Mouse (Mus musculus) lung, postnatal 0 days (tissue): ENCODE data around the gene Hpgds. TPM values are rescaled to one million over a fixed set of nuclear protein-coding genes. Genes with fewer than 3 reads are reported as not detected.

ENCODE experiments used
- ATAC-seq: fragments of 200-750 bp; cut with Nextera tagmentation; 2 replicates; pipeline ENCODE4 v1.8.0; 2017; ENCODE audit warnings: moderate library complexity
- DNase-seq: peaks from one replicate; pipeline ENCODE4 v3.0.0-alpha.2; 2016; ENCODE audit warnings: low spot score
- H3K27ac ChIP-seq: fragments of 300-500 bp; sonication (generic); 2 replicates; pipeline ENCODE4 v1.5.1; 2014; ENCODE audit warnings: antibody characterized with exemption, mild to moderate bottlenecking, low read length, mixed read lengths
- H3K27me3 ChIP-seq: fragments of 300-500 bp; sonication (generic); replicated peaks from 2 replicates; pipeline ENCODE4 v1.6.1; 2014; ENCODE audit warnings: low read length, mixed read lengths; ENCODE audit not compliant: insufficient read depth
- H3K36me3 ChIP-seq: fragments of 300-500 bp; sonication (generic); 2 replicates; pipeline ENCODE4 v1.6.1; 2014; ENCODE audit warnings: low read length, mixed read lengths; ENCODE audit not compliant: insufficient read depth
- H3K4me1 ChIP-seq: fragments of 300-500 bp; sonication (generic); 2 replicates; pipeline ENCODE4 v1.6.1; 2014; ENCODE audit warnings: antibody characterized with exemption, low read depth, low read length, mixed read lengths; ENCODE audit not compliant: insufficient read depth
- H3K4me2 ChIP-seq: fragments of 300-500 bp; sonication (generic); replicated peaks from 2 replicates; pipeline ENCODE4 v1.6.1; 2014; ENCODE audit warnings: low read depth, mild to moderate bottlenecking, low read length, moderate library complexity, mixed read lengths
- H3K4me3 ChIP-seq: fragments of 300-500 bp; sonication (generic); 2 replicates; pipeline ENCODE4 v1.5.1; 2014; ENCODE audit warnings: low read depth, low read length
- H3K9ac ChIP-seq: fragments of 300-500 bp; sonication (generic); replicated peaks from 2 replicates; pipeline ENCODE4 v1.6.1; 2014; ENCODE audit warnings: low read depth, mild to moderate bottlenecking
- H3K9me3 ChIP-seq: fragments of 300-500 bp; sonication (generic); 2 replicates; pipeline ENCODE4 v1.6.1; 2016; ENCODE audit warnings: low read length, mixed read lengths
- CTCF ChIP-seq: IDR thresholded peaks from 2 replicates; pipeline ENCODE4 v1.5.1; 2016; ENCODE audit warnings: antibody characterized with exemption, mild to moderate bottlenecking
- EP300 ChIP-seq: IDR thresholded peaks from 2 replicates; pipeline ENCODE4 v1.6.1; 2016; ENCODE audit warnings: antibody characterized with exemption, mild to moderate bottlenecking, control low read depth
- WGBS: fragments of 180-500 bp; shearing (Covaris S2); extraction: QIAGEN DNeasy Blood & Tissue Kit; methylation state at CpG from one replicate; pipeline ENCODE4 v1.1.7; 2014; 5-methylcytosine and 5-hydroxymethylcytosine counted together
- polyA plus RNA-seq: library from polyadenylated mRNA; unstranded; fragments of >200 nt; fragmentation: Nextera tagmentation; extraction: Ambion mirVana; gene quantifications from 2 replicates; pipeline ENCODE4 v1.2.1, GENCODE M21; 2015

The Hpgds gene
- polyA plus RNA-seq, 1 experiment from 2014 or later, result 3.5 TPM

- no peak overlapping the region for H3K9ac ChIP-seq
- no peaks in the 10 kb centered on the region for H3K4me1 ChIP-seq
- ATAC-seq (no peak), DNase-seq (no peak)
- 31% methylated on average over 2 of the region's 2 CpGs for WGBS
- TF ChIP-seq CTCF (no peak), EP300 (no peak)
- no peak overlapping the region for H3K4me2 ChIP-seq
- no peak overlapping the region for H3K4me3 ChIP-seq
- H3K36me3 ChIP-seq, result no peaks in the 10 kb centered on the region
- no peaks in the 10 kb centered on the region for H3K27me3 ChIP-seq
- H3K27ac ChIP-seq, result no peak overlapping the region
- no peaks in the 10 kb centered on the region for H3K9me3 ChIP-seq
Measured at GRCm38 (mm10) chr6:65137802-65138201, 6.9 kb downstream of the Hpgds start.

GRCm38 (mm10) chr6:65132376-65132775 lies 12.3 kb downstream of the Hpgds start:
- TF ChIP-seq EP300, result no peak
- no peak for TF ChIP-seq CTCF
- DNase-seq, result no peak
- no peak for ATAC-seq
- no peak overlapping the region for H3K27ac ChIP-seq
- no peak overlapping the region for H3K4me3 ChIP-seq
- H3K36me3 ChIP-seq, result no peaks in the 10 kb centered on the region
- no peaks in the 10 kb centered on the region for H3K4me1 ChIP-seq
- H3K9ac ChIP-seq, result no peak overlapping the region
- H3K9me3 ChIP-seq, result no peaks in the 10 kb centered on the region
- H3K27me3 ChIP-seq, result no peaks in the 10 kb centered on the region
- H3K4me2 ChIP-seq, result no peak overlapping the region
- 62% methylated on average over 6 of the region's 6 CpGs for WGBS

- WGBS, result 24% methylated on average over 2 of the region's 2 CpGs
- H3K4me2 ChIP-seq, result no peak overlapping the region
- no peak for ATAC-seq
Measured at GRCm38 (mm10) chr6:65126074-65126726, 18.5 kb downstream of the Hpgds start.

GRCm38 (mm10) chr6:65117540-65117939 lies 27.2 kb downstream of the Hpgds start:
- ATAC-seq (no peak), DNase-seq (no peak)
- no peak for TF ChIP-seq EP300
- no peak for TF ChIP-seq CTCF
- Histone ChIP-seq H3K9ac (no peak overlapping the region), H3K9me3 (no peaks in the 10 kb centered on the region), H3K4me3 (no peak overlapping the region), H3K27ac (no peak overlapping the region), H3K36me3 (peaks cover 14% of the 10 kb centered on the region; the same call in 1 of the 2 replicates), H3K4me1 (no peaks in the 10 kb centered on the region), H3K27me3 (no peaks in the 10 kb centered on the region), H3K4me2 (no peak overlapping the region)
- 80% methylated on average over 1 of the region's 1 CpGs for WGBS

More at GRCm38 (mm10) chr6:65126074-65126726, 18.5 kb downstream of the Hpgds start:
- Histone ChIP-seq H3K4me1 (no peaks in the 10 kb centered on the region), H3K9ac (no peak overlapping the region), H3K9me3 (no peaks in the 10 kb centered on the region), H3K27ac (no peak overlapping the region), H3K4me3 (no peak overlapping the region), H3K36me3 (no peaks in the 10 kb centered on the region), H3K27me3 (no peaks in the 10 kb centered on the region)
- TF ChIP-seq EP300, result no peak
- peak; percentile 92 for TF ChIP-seq CTCF
- peak; percentile 75 for DNase-seq

GRCm38 (mm10) chr6:65114902-65115301 lies 29.8 kb downstream of the Hpgds start:
- ATAC-seq (no peak), DNase-seq (peak; percentile 9)
- 90% methylated on average over 2 of the region's 2 CpGs for WGBS
- no peaks in the 10 kb centered on the region for H3K27me3 ChIP-seq
- TF ChIP-seq CTCF (no peak), EP300 (no peak)
- peaks cover 14% of the 10 kb centered on the region; the same call in 1 of the 2 replicates for H3K36me3 ChIP-seq
- no peak overlapping the region for H3K4me3 ChIP-seq
- no peaks in the 10 kb centered on the region for H3K9me3 ChIP-seq
- H3K27ac ChIP-seq, result no peak overlapping the region
- no peaks in the 10 kb centered on the region for H3K4me1 ChIP-seq
- no peak overlapping the region for H3K9ac ChIP-seq
- H3K4me2 ChIP-seq, result no peak overlapping the region

- no peak overlapping the region for H3K9ac ChIP-seq
- no peak overlapping the region for H3K4me3 ChIP-seq
- H3K36me3 ChIP-seq, result peaks cover 5% of the 10 kb centered on the region; the same call in 1 of the 2 replicates
- H3K27ac ChIP-seq, result no peak overlapping the region
- 72% methylated on average over 1 of the region's 1 CpGs for WGBS
- no peaks in the 10 kb centered on the region for H3K27me3 ChIP-seq
- ATAC-seq (no peak), DNase-seq (peak; percentile 24)
- TF ChIP-seq CTCF, result peak; percentile 58
- no peak for TF ChIP-seq EP300
- no peaks in the 10 kb centered on the region for H3K9me3 ChIP-seq
- no peak overlapping the region for H3K4me2 ChIP-seq
- H3K4me1 ChIP-seq, result no peaks in the 10 kb centered on the region
Measured at GRCm38 (mm10) chr6:65079139-65079538, 65.6 kb downstream of the Hpgds start.
